Mouse (Mus musculus): Measurements from ENCODE around the gene Xlr3c. TPM values are rescaled to one million over a fixed set of nuclear protein-coding genes. Genes with fewer than 3 reads are reported as not detected.
"Not testable (repeated sequence)": the region's sequence is repeated elsewhere in the genome, so short reads cannot be mapped to it uniquely, and the experiment has no call there.

The Xlr3c gene
- not detected in 2 replicates for polyA plus RNA-seq (2015; fragmentation: Nextera tagmentation; extraction: Ambion mirVana)

GRCm38 (mm10) chrX:73265270-73265669 lies at the start of gene Xlr3c:
Gene Xlr3c, minus strand, starts transcription at chrX:73265390.
- not testable (repeated sequence) for H3K9me3 ChIP-seq (ENCODE audit: control insufficient read depth, low read length); H3K4me2 ChIP-seq (ENCODE audit: low read depth, low read length); ATAC-seq (ENCODE audit: low read depth); H3K27me3 ChIP-seq (ENCODE audit: control insufficient read depth, insufficient read depth, low read depth, low read length); H3K27ac ChIP-seq (ENCODE audit: low read length); H3K4me1 ChIP-seq (replicated peaks; ENCODE audit: control insufficient read depth, insufficient read depth, low read length); H3K9ac ChIP-seq (ENCODE audit: low read length); H3K36me3 ChIP-seq (ENCODE audit: control insufficient read depth, insufficient read depth, low read length); H3K4me3 ChIP-seq (ENCODE audit: low read length)
- WGBS: 88% methylated on average over 14 of the region's 14 CpGs

DNA sequence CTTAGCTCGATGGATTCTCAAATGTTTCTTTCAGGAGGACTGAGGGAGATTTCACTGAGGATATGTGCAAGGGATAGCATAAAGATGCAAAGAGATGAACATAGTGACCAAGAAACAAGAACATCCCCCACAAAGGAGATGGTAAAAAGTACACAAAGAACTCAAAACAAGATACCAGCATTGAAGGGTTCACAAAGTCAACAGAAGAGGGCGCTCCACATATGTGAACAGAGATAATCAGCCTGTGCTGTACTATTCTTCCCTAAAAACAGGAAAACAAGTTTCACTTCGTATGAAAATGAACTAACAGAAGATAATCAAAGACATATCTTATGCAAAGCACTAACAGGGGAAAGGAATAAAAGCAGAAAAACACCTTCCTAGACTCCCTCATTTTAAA lies 47.3 kb upstream of the Xlr3c start:
- ATAC-seq (ENCODE audit: low read depth): no peak
- WGBS: 33% methylated on average over 3 of the region's 3 CpGs
- H3K9me3 ChIP-seq (ENCODE audit: control insufficient read depth, low read length): no peaks in the 10 kb centered on the region

DNA sequence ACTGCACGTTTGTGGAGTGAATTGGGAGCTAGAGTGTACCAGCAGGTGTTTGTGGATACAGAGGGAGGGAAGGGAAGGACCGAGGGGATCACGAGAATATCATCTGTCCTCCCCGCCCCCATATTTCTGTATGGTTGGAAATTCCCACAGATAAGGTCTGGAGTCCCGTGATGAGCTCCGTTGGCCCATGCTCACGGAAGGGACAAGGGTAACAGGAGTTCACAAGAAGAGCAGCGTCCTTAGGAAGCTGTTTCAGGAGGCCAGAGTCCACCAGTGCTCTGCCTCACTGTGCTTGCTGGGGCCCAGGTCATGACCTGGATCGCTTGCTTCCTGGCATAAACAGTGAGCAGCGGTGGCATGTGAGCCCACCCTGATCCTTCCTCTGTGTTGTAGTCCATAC lies 30.6 kb upstream of the Xlr3c start:
- H3K9me3 ChIP-seq (ENCODE audit: control insufficient read depth, low read length); H3K4me3 ChIP-seq (ENCODE audit: low read length): not testable (repeated sequence)

More for the DNA sequence above, 47.3 kb upstream of the Xlr3c start:
- Histone ChIP-seq H3K4me1 (replicated peaks; ENCODE audit: control insufficient read depth, insufficient read depth, low read length) (no peaks in the 10 kb centered on the region), H3K27ac (ENCODE audit: low read length) (no peak overlapping the region), H3K4me3 (ENCODE audit: low read length) (no peak overlapping the region), H3K4me2 (ENCODE audit: low read depth, low read length) (no peak overlapping the region), H3K27me3 (ENCODE audit: control insufficient read depth, insufficient read depth, low read depth, low read length) (no peaks in the 10 kb centered on the region), H3K9ac (ENCODE audit: low read length) (no peak overlapping the region), H3K36me3 (ENCODE audit: control insufficient read depth, insufficient read depth, low read length) (no peaks in the 10 kb centered on the region)

GRCm38 (mm10) chrX:73292876-73293275 lies 27.7 kb upstream of the Xlr3c start, which contains the start of the genes Xlr5a and Xlr5c:
Gene Xlr5a, minus strand, starts transcription at chrX:73292976.
Gene Xlr5c, minus strand, starts transcription at chrX:73292976.
- not testable (repeated sequence) for H3K4me2 ChIP-seq (ENCODE audit: low read depth, low read length); H3K9me3 ChIP-seq (ENCODE audit: control insufficient read depth, low read length); ATAC-seq (ENCODE audit: low read depth); H3K27me3 ChIP-seq (ENCODE audit: control insufficient read depth, insufficient read depth, low read depth, low read length); H3K27ac ChIP-seq (ENCODE audit: low read length); H3K4me3 ChIP-seq (ENCODE audit: low read length); H3K4me1 ChIP-seq (replicated peaks; ENCODE audit: control insufficient read depth, insufficient read depth, low read length); H3K9ac ChIP-seq (ENCODE audit: low read length); H3K36me3 ChIP-seq (ENCODE audit: control insufficient read depth, insufficient read depth, low read length)
- WGBS: 86% methylated on average over 13 of the region's 17 CpGs

More for the DNA sequence above, 30.6 kb upstream of the Xlr3c start:
- H3K4me1 ChIP-seq (replicated peaks; ENCODE audit: control insufficient read depth, insufficient read depth, low read length); H3K27ac ChIP-seq (ENCODE audit: low read length); H3K36me3 ChIP-seq (ENCODE audit: control insufficient read depth, insufficient read depth, low read length); H3K4me2 ChIP-seq (ENCODE audit: low read depth, low read length); H3K27me3 ChIP-seq (ENCODE audit: control insufficient read depth, insufficient read depth, low read depth, low read length); H3K9ac ChIP-seq (ENCODE audit: low read length); ATAC-seq (ENCODE audit: low read depth): not testable (repeated sequence)
- WGBS: 46% methylated on average over 6 of the region's 10 CpGs

GRCm38 (mm10) chrX:73262428-73262827 lies 2.8 kb downstream of the Xlr3c start:
- not testable (repeated sequence) for H3K4me3 ChIP-seq (ENCODE audit: low read length); H3K36me3 ChIP-seq (ENCODE audit: control insufficient read depth, insufficient read depth, low read length); H3K9me3 ChIP-seq (ENCODE audit: control insufficient read depth, low read length); H3K27me3 ChIP-seq (ENCODE audit: control insufficient read depth, insufficient read depth, low read depth, low read length); H3K4me2 ChIP-seq (ENCODE audit: low read depth, low read length); H3K9ac ChIP-seq (ENCODE audit: low read length); ATAC-seq (ENCODE audit: low read depth); H3K4me1 ChIP-seq (replicated peaks; ENCODE audit: control insufficient read depth, insufficient read depth, low read length); H3K27ac ChIP-seq (ENCODE audit: low read length)
- 84% methylated on average over 1 of the region's 2 CpGs for WGBS

DNA sequence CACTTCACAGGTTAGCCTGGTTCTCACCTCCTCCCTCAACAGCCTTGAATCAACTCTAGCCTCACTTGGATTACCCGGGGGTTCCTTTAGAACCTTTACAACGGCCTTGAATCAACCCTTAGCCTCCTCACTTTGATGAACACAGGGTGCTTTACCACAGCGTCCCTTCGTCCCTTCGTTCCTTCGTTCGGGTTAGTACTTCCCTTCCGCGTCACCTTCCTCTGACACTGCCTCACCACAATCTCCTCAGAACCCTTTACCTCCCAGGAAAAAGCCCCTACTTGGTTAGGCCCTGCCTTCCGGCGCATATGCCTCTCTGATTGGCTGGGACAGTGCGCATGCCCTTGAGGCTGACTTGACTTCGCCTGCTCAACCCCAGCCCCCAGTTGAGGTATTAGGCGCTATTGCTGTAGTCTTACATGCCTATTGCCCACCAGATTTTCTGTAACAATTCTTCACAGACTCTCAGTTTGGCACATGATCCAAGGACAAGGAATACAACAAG lies 22.3 kb downstream of the Xlr3c start, which contains the start of gene Xlr4c:
Gene Xlr4c (minus strand): TSS at position 310 of the 505 bp plus-strand sequence.
- H3K4me1 ChIP-seq (replicated peaks; ENCODE audit: control insufficient read depth, insufficient read depth, low read length); H3K9ac ChIP-seq (ENCODE audit: low read length); H3K9me3 ChIP-seq (ENCODE audit: control insufficient read depth, low read length); H3K36me3 ChIP-seq (ENCODE audit: control insufficient read depth, insufficient read depth, low read length); H3K27ac ChIP-seq (ENCODE audit: low read length); H3K4me3 ChIP-seq (ENCODE audit: low read length); H3K4me2 ChIP-seq (ENCODE audit: low read depth, low read length); ATAC-seq (ENCODE audit: low read depth); H3K27me3 ChIP-seq (ENCODE audit: control insufficient read depth, insufficient read depth, low read depth, low read length): not testable (repeated sequence)
- WGBS: 78% methylated on average over 9 of the region's 14 CpGs

DNA sequence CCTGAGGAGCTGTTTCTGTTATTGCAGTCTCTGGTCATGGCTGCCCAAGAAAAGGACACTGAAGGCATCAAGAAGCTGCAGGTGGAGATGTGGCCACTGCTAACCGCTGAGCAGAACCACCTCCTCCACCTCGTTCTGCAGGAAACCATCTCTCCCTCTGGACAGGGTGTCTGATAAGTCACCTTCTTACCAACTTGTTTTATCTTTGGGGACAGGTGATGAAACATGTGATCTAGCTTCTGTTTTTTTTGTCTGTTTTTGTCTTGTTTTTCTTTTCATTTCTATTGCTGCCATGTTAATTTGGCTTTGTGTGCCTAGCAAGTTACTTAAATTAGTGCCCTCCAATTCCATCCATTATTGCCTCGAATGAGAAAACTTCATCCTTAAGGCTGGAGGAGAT lies 35.9 kb downstream of the Xlr3c start:
- Histone ChIP-seq H3K27me3 (ENCODE audit: control insufficient read depth, insufficient read depth, low read depth, low read length) (no peaks in the 10 kb centered on the region), H3K27ac (ENCODE audit: low read length) (no peak overlapping the region), H3K4me3 (ENCODE audit: low read length) (peak overlapping the region; percentile 62), H3K9ac (ENCODE audit: low read length) (peak overlapping the region; percentile 70), H3K4me2 (ENCODE audit: low read depth, low read length) (peak overlapping the region; percentile 76), H3K9me3 (ENCODE audit: control insufficient read depth, low read length) (no peaks in the 10 kb centered on the region), H3K4me1 (replicated peaks; ENCODE audit: control insufficient read depth, insufficient read depth, low read length) (0 out of 2 replicates have a peak, but pooled peaks cover 2% of the 10 kb centered on the region), H3K36me3 (ENCODE audit: control insufficient read depth, insufficient read depth, low read length) (no peaks in the 10 kb centered on the region)
- 33% methylated on average over 3 of the region's 3 CpGs for WGBS
- ATAC-seq (ENCODE audit: low read depth): no peak

DNA sequence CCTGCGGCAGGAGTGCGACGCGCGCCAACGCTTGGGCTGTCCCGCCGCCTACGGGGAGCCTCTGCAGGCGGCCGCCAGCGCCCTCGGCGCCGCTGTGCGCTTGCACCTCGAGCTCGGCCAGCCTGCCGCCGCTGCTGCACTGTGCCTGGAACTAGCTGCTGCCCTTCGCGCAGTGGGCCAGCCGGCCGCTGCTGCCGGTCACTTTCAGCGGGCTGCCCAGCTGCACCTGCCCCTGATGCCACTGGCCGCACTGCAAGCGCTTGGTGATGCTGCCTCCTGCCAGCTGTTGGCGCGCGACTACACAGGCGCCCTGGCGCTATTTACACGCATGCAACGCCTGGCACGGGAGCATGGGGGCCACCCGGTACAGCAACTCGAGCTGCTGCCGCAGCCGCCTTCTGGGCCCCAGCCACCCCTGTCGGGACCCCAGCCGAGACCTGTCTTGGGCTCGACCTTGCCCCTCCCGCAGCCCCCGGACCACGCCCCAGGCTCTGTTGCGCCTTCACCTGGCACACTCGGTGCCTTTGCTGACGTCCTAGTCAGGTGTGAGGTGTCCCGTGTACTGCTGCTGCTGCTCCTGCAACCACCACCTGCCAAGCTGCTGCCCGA lies 36.5 kb downstream of the Xlr3c start:
- Histone ChIP-seq H3K36me3 (ENCODE audit: control insufficient read depth, insufficient read depth, low read length) (no peaks in the 10 kb centered on the region), H3K9me3 (ENCODE audit: control insufficient read depth, low read length) (no peaks in the 10 kb centered on the region), H3K27ac (ENCODE audit: low read length) (peak overlapping the region; percentile 91), H3K4me2 (ENCODE audit: low read depth, low read length) (peak overlapping the region; percentile 76), H3K27me3 (ENCODE audit: control insufficient read depth, insufficient read depth, low read depth, low read length) (no peaks in the 10 kb centered on the region), H3K4me1 (replicated peaks; ENCODE audit: control insufficient read depth, insufficient read depth, low read length) (0 out of 2 replicates have a peak, but pooled peaks cover 2% of the 10 kb centered on the region), H3K9ac (ENCODE audit: low read length) (peak overlapping the region; percentile 70), H3K4me3 (ENCODE audit: low read length) (peak overlapping the region; percentile 62)
- ATAC-seq (ENCODE audit: low read depth): peak; percentile 75
- 17% methylated on average over 49 of the region's 51 CpGs for WGBS

- Histone ChIP-seq H3K27ac (ENCODE audit: low read length) (peak within 1 kb of the TSS; percentile 91), H3K27me3 (ENCODE audit: control insufficient read depth, insufficient read depth, low read depth, low read length) (no peaks in the 10 kb centered on the region), H3K36me3 (ENCODE audit: control insufficient read depth, insufficient read depth, low read length) (no peaks in the 10 kb centered on the region), H3K4me3 (ENCODE audit: low read length) (peak within 1 kb of the TSS; percentile 62), H3K9ac (ENCODE audit: low read length) (peak within 1 kb of the TSS; percentile 70), H3K9me3 (ENCODE audit: control insufficient read depth, low read length) (no peaks in the 10 kb centered on the region), H3K4me1 (replicated peaks; ENCODE audit: control insufficient read depth, insufficient read depth, low read length) (0 out of 2 replicates have a peak, but pooled peaks cover 2% of the 10 kb centered on the region), H3K4me2 (ENCODE audit: low read depth, low read length) (peak within 1 kb of the TSS; percentile 76)
- 23% methylated on average over 33 of the region's 39 CpGs for WGBS
- peak; percentile 95 for ATAC-seq (ENCODE audit: low read depth)
Observed at GRCm38 (mm10) chrX:73227914-73228605, 37.1 kb downstream of the Xlr3c start, which contains the start of gene F8a. Gene F8a, plus strand, starts transcription at chrX:73228291.

Data from lung, embryonic 16.5 days (tissue).